Mouse (Mus musculus): ENCODE results near the gene Bmf.

Bmf gene

GRCm38 (mm10) chr2:118511779-118512417 lies 37.6 kb downstream of the Bmf start:
- DNase-seq: no peak

DNA sequence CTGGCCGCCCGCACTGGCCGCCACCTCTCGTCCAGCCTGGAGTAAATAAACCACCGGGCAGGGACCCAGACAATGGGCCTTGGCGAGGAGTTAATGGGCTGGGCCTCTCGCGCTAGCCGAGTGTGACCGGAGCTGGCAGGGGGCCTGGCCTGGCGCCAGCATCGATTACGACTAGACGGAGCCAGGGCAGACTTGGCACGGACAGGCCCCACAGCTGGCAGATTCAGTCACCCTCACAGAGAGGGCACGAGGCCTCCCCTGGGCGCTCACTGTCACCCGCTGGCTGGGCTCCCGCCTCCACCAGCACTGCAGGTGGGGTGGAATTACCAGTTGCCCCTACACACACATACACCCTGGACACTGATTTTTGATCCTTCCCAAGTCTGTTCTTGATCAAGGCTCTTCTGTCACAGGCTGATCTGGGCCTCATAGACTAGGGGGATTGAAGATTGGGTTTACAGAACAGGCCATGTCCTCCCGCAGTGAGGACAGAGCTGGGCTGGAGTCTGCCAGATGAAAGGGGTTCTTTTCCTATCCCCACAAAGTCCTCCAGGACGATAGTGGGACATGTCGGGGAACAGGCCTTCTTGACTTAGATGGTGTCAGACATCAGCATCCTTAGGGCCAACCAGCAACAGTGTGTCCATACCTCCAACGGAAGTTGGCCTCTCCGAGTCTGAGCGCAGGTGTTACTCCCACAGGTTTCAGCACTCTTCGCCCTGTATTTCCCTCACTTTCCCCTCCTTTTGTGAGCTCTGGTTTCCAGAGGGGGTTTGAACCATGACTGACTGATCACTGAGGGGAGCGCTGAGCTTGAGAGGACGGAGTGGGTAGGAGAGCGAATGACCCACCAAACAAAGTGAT lies 38.8 kb downstream of the Bmf start:
- peak; percentile 74 for DNase-seq

DNA sequence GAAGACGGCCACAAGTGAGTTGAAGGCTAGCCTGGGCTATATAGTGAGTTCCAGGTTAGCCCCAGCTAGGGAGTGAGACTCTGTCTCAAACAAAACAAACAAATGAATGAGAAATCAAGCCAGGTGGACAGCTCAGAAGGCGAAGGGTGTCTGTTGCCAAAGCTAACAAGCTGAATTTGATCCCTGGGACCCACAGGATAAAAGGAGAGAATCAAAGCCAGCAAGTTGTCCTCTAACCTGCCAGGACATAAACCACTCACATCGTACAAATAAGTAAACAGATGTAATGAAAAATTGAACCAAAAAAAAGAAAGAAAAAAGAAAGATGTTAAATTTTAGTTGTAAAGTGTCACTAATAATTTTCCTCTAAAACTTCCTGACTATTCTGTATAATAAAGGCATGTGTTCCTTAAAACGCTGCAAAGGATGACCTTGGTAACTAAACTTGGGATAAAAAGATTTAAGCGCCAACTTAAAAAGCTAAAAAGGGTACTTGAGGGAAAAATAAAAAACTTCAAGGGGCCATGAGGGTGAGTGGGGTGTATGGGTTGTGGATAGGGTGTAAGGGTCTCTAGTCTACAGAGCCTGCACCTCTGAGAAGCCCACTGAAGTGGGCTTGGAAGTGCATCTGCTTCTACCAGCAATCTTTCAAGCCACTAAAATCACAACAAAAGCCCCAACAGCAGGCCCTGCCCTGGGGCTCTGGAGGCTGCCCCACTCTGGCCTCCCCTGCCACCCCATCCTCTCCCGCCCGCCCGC lies 39.6 kb downstream of the Bmf start:
- DNase-seq: no peak

- DNase-seq: no peak
These were observed 42.4 kb downstream of the Bmf start for GRCm38 (mm10) chr2:118507126-118507525.

GRCm38 (mm10) chr2:118500191-118500590 lies 49.3 kb downstream of the Bmf start:
- DNase-seq: no peak

- peak; percentile 29 for DNase-seq
These were observed 50.1 kb downstream of the Bmf start for GRCm38 (mm10) chr2:118499135-118499961.

- no peak for DNase-seq
These were observed 51.0 kb downstream of the Bmf start for GRCm38 (mm10) chr2:118498476-118498875.

DNA sequence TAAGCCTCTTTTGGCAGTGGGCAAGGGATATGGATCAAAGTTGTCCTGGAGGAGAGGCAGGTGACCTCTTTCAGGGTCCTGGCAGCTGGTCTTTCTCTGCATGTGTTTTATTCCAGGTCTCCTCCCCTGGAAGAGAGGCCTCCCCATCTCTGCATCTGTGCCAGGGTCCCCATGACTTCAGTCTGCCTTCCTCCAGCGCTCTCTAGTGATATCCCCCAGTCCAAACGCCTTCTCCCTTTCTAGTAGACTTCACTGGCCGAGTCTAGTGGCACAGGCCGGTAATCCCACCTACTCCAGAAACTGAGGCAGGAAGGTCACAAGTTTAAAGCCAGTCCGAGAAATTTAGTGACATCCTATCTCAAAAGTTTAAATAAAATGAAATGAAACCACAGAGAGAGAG lies 51.6 kb downstream of the Bmf start:
- no peak for DNase-seq

DNA sequence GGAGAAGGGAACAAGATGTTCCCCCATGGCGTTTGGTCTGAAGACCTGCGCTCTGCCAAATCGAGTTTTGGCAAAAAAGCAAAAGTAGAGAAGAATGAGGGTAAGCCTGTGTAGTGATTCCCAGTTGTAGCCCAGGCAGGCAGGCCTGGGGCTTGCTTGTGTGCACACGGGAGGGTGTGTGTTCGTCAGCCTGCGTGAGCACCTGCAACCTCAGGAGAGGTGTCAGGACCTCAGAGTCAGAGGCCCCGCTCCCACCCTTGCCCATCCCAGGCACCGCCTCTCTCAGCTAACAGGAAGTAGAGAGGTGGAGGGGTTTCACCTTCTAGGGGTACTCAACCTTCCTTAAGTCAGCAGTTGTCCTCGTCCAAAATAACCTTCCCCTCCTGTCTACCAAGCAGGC lies 54.5 kb downstream of the Bmf start:
- DNase-seq: no peak

DNA sequence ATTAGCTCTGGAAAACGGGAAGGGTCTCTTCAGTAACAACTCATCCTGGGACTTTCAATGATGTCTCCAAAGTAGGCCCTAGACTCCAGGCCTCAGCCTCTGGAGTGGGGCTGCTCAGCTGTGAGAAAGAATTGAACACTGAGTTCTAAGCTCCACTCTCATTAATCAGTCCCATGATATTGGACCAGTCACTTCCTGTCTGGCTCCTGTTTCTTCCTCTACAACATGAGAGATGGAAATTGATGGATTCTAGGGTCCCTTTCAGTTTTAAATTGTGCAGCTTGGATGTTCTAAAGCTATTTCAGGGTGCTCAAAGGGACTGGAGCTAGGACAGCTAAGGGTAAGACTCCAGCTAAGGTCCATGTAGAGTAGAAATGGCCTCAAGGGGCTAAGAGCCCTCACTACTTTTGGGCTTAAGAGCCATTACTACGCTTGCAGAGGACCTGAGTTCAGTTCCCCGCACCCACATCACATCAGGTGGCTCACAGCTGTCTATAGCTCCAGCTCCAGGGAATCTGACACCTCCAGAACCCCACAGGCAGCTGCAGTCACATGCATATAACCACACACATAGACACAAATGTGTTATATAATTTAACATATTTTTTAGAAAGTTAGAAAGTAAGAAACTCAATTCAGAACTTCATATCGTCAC lies 57.6 kb downstream of the Bmf start:
- DNase-seq: no peak

GRCm38 (mm10) chr2:118491281-118491731 lies 58.2 kb downstream of the Bmf start:
- DNase-seq: no peak

DNA sequence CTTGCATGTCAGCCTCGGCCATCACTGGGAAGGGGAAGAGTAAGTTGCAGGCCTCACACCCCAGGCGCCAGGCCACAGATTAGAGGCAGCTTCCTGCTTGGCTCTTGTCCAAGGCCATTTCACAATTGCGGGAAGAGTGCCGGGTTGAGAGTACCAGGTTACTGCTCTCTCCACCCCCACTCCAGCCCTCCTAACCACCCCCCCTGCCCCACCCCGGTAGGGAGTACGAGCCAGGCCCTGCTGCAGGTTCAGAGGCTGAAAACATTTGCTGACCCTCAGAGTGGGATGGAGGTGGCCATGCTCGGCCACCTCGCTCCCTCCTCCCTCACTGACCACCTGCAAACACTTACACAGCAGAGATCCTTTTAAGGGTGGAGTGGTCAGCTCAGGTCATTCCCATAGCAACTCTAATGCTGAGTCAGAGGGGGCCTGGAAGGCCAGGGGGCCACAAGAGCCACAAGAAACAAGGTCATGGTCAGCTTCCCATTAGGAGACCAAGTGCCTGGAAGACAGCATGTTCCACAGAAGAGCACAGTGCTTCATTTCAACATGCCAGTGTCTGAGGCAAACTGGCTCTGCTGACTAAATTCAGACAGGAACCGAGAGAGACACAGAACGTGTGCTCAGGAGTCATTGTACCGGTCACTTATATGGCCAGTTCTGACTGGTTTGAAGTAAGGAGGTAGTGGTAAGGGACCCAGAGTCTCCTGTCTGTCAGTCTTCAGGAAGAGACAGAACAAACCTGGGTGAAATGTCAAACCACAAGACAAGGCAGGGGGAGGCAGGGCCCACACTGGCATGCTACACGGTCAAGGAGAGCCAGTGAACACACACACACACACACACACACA lies 59.0 kb downstream of the Bmf start:
- DNase-seq: no peak

DNA sequence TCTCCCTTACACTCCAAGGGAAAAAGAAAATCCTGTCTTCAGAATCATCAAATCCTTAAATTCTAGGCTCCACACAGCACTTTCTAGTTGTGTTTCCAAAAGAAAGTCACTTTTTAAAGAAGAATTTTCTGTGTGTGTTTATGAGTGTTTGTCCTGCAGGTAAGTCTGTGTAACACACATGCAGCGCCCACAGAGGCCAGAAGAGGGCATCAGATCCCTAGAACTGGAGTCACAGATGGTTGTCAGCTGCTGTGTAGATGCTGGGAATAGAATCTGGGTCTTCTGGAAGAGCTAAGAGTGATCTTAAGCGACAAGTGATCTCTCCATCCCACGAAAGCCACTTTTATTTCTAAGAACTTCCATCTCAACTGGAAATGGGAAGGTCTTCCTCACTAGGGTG lies 61.7 kb downstream of the Bmf start:
- no peak for DNase-seq

- peak; percentile 56 for DNase-seq
These were observed 62.6 kb downstream of the Bmf start for GRCm38 (mm10) chr2:118486933-118487332.

DNA sequence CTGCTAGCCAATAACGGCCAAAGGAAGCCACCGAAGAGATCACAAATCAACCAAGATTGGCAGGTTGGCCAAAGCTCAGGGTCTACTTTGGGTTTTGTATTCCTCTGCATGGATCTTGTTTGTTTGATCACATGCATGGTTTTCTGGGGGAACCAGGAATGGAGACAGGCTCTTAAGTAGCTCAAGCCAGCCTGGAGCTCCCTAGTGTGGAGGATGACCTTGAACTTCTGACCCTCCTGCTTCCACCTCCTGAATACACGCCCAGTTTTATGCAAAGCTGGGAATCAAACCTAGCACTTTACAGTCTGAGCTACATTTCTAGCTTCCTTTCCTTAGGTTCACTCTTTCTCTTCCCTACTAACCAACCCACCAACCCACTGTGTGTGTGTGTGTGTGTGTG lies 64.1 kb downstream of the Bmf start:
- DNase-seq: no peak

DNA sequence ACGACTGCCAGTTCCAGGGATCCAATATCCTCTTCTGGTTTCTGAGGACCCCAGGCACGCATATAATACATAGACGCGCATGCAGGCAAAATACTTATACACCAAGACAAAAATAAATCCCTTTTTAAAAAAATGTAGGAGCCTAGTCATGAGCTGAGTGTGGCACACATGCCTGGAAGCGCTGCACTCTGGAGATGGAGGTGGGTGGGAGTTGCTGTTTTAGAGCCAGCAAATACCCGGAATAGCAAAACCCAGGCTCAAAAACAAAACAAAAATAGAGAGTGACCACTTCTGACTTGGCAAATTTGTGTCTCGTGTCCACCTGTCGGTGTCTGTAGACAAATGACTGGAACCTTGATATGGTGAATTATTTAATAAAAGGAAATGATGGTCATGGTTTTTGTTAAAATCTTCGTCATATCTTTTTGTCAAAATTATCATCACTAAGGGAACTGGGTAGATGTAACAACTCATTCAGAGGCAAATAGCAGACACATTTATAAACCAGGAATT lies 65.0 kb downstream of the Bmf start:
- peak; percentile 33 for DNase-seq

DNA sequence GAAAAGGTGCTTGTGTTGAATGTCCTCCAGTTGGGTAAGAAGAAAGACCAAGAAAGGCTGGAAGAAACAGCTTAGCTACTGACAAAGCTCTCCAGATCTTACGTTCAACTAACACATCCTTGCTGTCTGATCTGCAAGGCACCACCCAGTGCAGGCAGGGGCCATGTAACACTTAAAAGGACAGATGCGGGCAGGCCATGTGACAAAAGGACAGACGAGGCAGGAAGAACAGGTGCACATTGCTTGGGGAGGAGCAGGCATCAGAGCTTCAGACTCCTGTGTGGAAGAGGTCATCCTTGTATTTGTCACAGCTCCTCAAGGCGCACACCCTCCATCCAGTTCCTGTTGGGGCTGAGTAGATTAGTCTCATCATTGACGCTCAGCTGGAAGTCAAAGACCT lies 66.5 kb downstream of the Bmf start:
- no peak for DNase-seq

- no peak for DNase-seq
These were observed 68.6 kb downstream of the Bmf start for GRCm38 (mm10) chr2:118480886-118481285.

DNA sequence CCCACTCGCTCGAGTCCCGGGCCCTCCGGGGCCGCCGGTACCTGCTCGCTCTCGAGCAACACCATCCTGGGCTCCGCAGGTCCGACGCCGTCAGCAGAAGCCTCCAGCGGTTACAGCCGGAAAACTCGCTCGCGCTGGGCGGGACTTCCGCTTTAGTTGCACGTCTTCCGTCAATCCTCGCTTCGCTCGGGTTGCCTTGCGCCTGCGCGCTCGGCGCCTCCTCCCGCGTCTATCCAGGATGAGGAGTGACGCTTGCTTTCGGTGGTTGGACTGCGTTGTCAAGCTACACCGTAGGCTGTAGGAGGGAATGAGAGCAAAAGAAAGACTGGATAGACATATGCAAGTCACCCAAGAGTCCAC lies 70.0 kb downstream of the Bmf start, which contains the start of gene Srp14:
Gene Srp14 (minus strand): TSS at position 162 of the 360 bp plus-strand sequence.
- DNase-seq: peak; percentile 90

DNA sequence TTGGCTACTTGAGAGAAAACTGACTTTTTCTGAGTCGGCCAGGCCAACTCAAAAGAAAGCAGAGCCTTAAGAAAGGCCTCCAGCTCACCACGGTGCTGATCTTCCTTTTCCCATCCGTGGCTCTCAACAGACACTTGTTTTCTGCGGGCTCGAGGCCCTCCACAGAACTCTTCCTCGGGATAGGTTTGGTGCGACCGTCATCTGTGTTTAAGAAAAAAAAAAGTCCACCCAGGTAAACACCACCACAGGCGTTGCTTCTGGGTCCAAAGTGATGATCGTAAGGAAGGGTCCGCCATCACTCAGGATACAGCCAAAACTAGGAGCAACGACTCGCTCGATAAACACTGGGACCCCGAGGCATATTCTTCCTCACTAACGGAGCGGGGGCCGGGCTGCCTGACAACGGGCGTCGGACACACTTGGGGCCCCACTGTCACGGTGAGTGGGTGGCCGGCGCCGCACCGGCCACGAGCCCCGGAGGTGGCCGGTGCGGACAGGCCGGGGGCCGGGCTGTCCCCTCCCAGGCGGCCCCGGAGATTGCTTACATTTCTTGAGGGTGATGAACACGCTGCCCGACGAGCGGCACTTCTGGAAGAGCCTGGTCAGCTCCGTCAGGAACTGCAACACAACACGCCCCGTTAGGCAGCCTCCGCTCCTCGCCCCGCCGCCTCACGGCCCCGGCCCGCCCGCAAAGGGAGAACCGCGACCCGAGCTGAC lies 70.5 kb downstream of the Bmf start:
- DNase-seq: no peak
